Mouse (Mus musculus) CH12.LX (cell line): Measurements from ENCODE around the gene Ovol3.

Source experiments
- CHD1 ChIP-seq: IDR thresholded peaks from 2 replicates; pipeline ENCODE4 v1.6.1; 2012; ENCODE audit warnings: low read depth, low read length, improper control_type of control experiment, inconsistent platforms
- MAZ ChIP-seq: IDR thresholded peaks from 2 replicates; pipeline ENCODE4 v1.6.1; 2012; ENCODE audit warnings: low read depth, mild to moderate bottlenecking, inconsistent platforms, low read length, improper control_type of control experiment, moderate library complexity

DNA sequence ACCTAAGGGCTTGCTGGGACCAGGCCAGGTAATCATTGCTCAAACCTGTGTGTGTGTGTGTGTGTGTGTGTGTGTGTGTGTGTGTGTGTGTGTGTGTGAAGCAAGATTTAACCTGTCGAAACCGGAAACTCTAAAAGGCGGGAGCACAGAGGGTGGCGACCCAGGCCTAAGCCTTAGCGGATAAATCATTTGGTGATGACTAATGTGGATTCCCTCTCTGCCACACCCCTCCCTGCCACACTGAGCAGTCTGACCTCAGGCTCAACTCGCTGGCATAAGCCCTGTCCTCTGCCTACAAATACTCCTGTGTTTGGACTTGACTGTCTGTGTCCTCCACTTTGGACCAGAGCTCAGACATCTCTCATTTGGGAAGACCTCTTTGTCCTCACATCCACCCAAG, 39.4 kb downstream of the Ovol3 start:
- no peak for TF ChIP-seq CHD1
- TF ChIP-seq MAZ: no peak
